Mouse (Mus musculus): ENCODE measurements around the gene Napsa. TPM values are rescaled to one million over a fixed set of nuclear protein-coding genes. Genes with fewer than 3 reads are reported as not detected.

Gene Napsa
- 7.8 and 8.1 TPM in 2 replicates for polyA plus RNA-seq (2012; rRNA removed)

DNA sequence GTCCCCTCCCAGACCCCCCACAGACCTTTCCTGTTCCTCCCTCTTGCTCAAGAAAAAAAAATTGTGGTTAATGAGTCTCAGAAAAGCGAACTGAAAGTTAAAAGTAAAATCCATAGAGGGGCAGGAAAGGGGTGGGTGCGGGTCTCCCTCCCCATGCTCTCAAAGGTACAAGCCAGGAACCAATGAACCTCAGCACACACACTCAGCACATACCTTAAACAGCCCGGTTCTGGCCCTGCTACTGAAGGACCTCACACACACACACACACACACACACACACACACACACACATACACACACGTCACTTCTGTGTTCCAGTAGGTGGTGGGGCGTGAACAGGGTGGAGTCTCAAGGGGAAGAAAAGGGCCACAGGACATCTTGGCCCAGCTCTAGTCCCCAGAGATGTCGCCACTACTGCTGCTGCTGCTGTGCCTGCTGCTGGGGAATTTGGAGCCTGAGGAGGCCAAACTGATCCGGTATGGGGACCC, at the start of gene Napsa:
Gene Napsa, plus strand, starts transcription at position 168 of the 489 bp plus-strand sequence.

GRCm38 (mm10) chr7:44524502-44524901, 47.7 kb upstream of the Napsa start, which contains the start of gene Mybpc2:
TSS of gene Mybpc2 (minus strand) at chr7:44524656.

DNA sequence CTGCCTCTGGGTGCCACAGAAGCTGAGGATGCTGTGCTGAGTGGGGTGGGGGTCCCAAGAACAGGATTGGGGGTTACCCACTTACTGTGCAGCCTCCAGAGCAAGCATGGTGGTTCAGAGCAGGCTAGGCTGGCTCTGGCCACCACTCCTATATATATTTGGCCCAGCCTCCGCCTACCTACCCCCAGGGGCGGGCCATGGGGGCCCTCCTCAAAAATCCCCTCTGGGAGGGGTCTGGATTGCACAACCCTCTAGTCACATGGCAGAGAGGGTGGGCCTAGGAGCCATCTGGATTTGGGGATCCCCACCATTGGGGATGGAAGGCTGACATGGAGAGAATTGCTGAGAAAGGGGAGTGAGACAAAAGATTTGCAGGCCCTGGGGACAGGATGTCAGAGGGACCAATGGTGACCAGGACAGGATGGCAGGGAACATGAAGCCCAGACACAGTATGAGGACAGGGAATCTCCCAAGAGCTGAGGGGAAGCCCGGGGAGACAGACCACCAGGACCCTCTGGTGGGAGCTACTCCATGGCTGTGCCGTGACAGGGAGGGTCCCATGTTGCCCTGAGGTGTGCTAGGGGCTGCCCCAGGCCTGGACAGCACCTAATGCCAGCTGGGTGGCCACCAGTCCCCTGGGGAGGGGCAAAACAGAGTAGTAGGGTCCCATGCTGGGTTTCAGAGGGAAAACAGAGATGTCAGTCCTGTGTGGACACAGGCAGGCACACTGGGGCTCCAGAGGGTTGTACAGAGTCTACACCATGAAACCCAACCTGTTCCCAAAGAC, 40.0 kb upstream of the Napsa start, which contains the start of gene Spib:
Gene Spib, minus strand, starts transcription at position 126 of the 787 bp plus-strand sequence.

GRCm38 (mm10) chr7:44548497-44549087, 23.6 kb upstream of the Napsa start, which contains the start of gene Pold1:
TSS of gene Pold1 (minus strand) at chr7:44548849.

GRCm38 (mm10) chr7:44553826-44554225, 18.4 kb upstream of the Napsa start, which contains the start of gene Nr1h2:
TSS of gene Nr1h2 (minus strand) at chr7:44553951.

DNA sequence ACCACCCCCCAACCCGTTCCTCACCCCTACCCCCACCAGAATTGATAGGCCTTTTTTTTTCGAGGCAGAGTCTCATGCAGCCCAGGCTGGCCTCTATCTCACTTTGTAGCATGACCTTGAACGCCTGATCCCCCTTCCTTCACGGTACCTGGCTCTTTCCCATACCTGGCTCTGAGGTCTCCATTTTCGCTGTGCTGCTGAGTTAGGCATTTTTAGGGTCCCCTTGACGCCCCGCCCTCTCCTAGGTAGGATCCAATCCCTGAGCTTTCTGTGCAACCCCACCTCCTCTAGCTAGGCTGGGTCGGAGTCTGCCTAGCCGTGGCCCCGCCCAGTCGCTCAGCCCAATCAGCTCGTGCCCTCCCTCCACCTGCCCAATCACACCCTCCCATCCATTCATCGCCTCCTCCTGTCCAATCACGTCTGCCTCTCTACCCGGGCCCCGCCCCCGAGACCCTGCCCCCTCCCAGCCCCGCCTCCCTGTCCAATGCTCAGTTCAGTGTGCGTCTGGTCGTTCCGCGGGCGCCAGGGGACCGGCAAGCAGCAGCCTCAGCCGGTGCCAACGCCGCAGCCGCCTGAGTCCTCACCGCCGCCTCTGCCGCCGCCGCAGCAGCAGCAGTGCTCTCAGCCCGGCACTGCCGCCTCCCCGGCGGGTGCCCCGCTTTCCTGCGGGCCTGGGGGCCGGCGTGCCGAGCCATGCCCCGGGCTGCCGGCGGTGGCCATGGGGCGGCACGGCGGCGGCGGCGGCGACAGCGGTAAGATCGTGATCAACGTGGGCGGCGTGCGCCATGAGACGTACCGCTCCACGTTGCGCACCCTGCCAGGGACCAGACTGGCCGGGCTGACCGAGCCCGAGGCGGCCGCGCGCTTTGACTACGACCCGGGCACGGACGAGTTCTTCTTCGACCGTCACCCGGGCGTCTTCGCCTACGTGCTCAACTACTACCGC, 18.5 kb downstream of the Napsa start, which contains the start of gene Kcnc3:
Gene Kcnc3, plus strand, starts transcription at position 263 of the 946 bp plus-strand sequence.

Other genes with a start within 250 kb of the Napsa start
- 3.2 and 3.5 TPM in 2 replicates for gene Syt3, start 188.3 kb upstream of the Napsa start, polyA plus RNA-seq (2012; rRNA removed)
- 0.87 and 0.89 TPM in 2 replicates for gene 1700008O03Rik, start 186.6 kb upstream of the Napsa start, polyA plus RNA-seq (2012; rRNA removed)
- gene Lrrc4b, start 143.4 kb upstream of the Napsa start, polyA plus RNA-seq (2012; rRNA removed), result 4.8 and 6.8 TPM in 2 replicates
- gene Aspdh, start 107.0 kb upstream of the Napsa start, polyA plus RNA-seq (2012; rRNA removed), result 0.23 and 0.88 TPM in 2 replicates
- 136 and 144 TPM in 2 replicates for gene Josd2, start 104.4 kb upstream of the Napsa start, polyA plus RNA-seq (2012; rRNA removed)
- 291 and 327 TPM in 2 replicates for gene Emc10, start 75.9 kb upstream of the Napsa start, polyA plus RNA-seq (2012; rRNA removed)
- gene Fam71e1, start 75.8 kb upstream of the Napsa start, polyA plus RNA-seq (2012; rRNA removed), result 4.4 and 6.2 TPM in 2 replicates
- 0.34 and 0.46 TPM in 2 replicates for gene Mybpc2, start 47.7 kb upstream of the Napsa start, polyA plus RNA-seq (2012; rRNA removed)
- gene Spib, start 40.3 kb upstream of the Napsa start, polyA plus RNA-seq (2012; rRNA removed), result 11.9 and 16.9 TPM in 2 replicates
- gene Pold1, start 23.5 kb upstream of the Napsa start, polyA plus RNA-seq (2012; rRNA removed), result 44.4 and 45.2 TPM in 2 replicates
- gene Nr1h2, start 18.4 kb upstream of the Napsa start, polyA plus RNA-seq (2012; rRNA removed), result 231 and 268 TPM in 2 replicates
- gene Kcnc3, start 18.3 kb downstream of the Napsa start, polyA plus RNA-seq (2012; rRNA removed), result 2.7 and 2.8 TPM in 2 replicates
- 365 and 409 TPM in 2 replicates for gene Myh14, start 98.5 kb downstream of the Napsa start, polyA plus RNA-seq (2012; rRNA removed)
- gene Izumo2, start 136.4 kb downstream of the Napsa start, polyA plus RNA-seq (2012; rRNA removed), result not detected in 2 replicates
- gene Vrk3, start 176.0 kb downstream of the Napsa start, polyA plus RNA-seq (2012; rRNA removed), result 44.8 and 45.6 TPM in 2 replicates
- 0.19 and 0.26 TPM in 2 replicates for gene Zfp473, start 178.7 kb downstream of the Napsa start, polyA plus RNA-seq (2012; rRNA removed)
- gene Nup62, start 243.7 kb downstream of the Napsa start, polyA plus RNA-seq (2012; rRNA removed), result 61.5 and 65.7 TPM in 2 replicates
- gene Il4i1, start 244.0 kb downstream of the Napsa start, polyA plus RNA-seq (2012; rRNA removed), result 7.8 and 10.3 TPM in 2 replicates
- 85.4 and 120 TPM in 2 replicates for gene Atf5, start 244.3 kb downstream of the Napsa start, polyA plus RNA-seq (2012; rRNA removed)

Measured in colon, adult 2 months (tissue).